Mouse (Mus musculus): ENCODE data around the gene Nkain4.

The Nkain4 gene

GRCm38 (mm10) chr2:180954061-180955047 lies at the start of gene Nkain4:
Gene Nkain4, minus strand, starts transcription at chr2:180954699.
- ChIA-PET POLR2A (interaction anchor here (0.5 to 4.6 kb wide), 42 partner anchors 9 to 771 kb away, joined by 3 to 85 read pairs (median 4); partner anchors contain the start of genes Birc7 (in 3 of the 4), Ythdf1 (in 3 of the 4), Arfgap1 (in 2 of the 4) and Col20a1 (in 1 of the 4)), CTCF (interaction anchor here (0.5 to 4.2 kb wide), 25 partner anchors 9 to 725 kb away, joined by 3 to 45 read pairs (median 4); partner anchors contain the start of genes Ythdf1 (in 2 of the 4), Arfgap1 (in 1 of the 4) and Ppdpf (in 1 of the 4))

GRCm38 (mm10) chr2:180996905-180997304 lies 42.4 kb upstream of the Nkain4 start:
- ChIA-PET POLR2A (interaction anchor here in 1 of 4 experiments (0.7 to 1.8 kb wide), 6 partner anchors 9 to 33 kb away, joined by 3 to 10 read pairs (median 4); partner anchors contain the start of gene Col20a1), CTCF (interaction anchor here (0.6 to 2.8 kb wide), 28 partner anchors 9 to 523 kb away, joined by 3 to 14 read pairs (median 4); partner anchors contain the start of genes Birc7 (in 1 of the 4), Dnajc5 (in 1 of the 4) and Ppdpf (in 1 of the 4))

GRCm38 (mm10) chr2:180996436-180996835 lies 41.9 kb upstream of the Nkain4 start:
- ChIA-PET CTCF (interaction anchor here (0.6 to 2.8 kb wide), 39 partner anchors 8 to 723 kb away, joined by 3 to 14 read pairs (median 3); partner anchors contain the start of genes Birc7 (in 1 of the 4), Cables2 (in 1 of the 4), Col20a1 (in 1 of the 4) and Dnajc5 (in 1 of the 4)), POLR2A (interaction anchor here in 2 of 4 experiments (0.7 to 1.8 kb wide), 7 partner anchors 9 to 47 kb away, joined by 3 to 10 read pairs (median 3); partner anchors contain the start of genes Chrna4 (in 1 of the 2) and Col20a1 (in 1 of the 2))

GRCm38 (mm10) chr2:180995457-180995856 lies 41.0 kb upstream of the Nkain4 start:
- CTCF ChIA-PET = interaction anchor here (1.0 to 2.8 kb wide), 9 partner anchors 9 to 76 kb away, joined by 3 to 13 read pairs (median 5); partner anchors contain the start of genes Birc7 (in 1 of the 4), Col20a1 (in 1 of the 4) and Nkain4 (in 1 of the 4)
- POLR2A ChIA-PET = interaction anchor here in 2 of 4 experiments (1.1 to 1.8 kb wide), 4 partner anchors 8 to 62 kb away, joined by 3 to 10 read pairs (median 4); partner anchors contain the start of gene Col20a1 (in 1 of the 2)

DNA sequence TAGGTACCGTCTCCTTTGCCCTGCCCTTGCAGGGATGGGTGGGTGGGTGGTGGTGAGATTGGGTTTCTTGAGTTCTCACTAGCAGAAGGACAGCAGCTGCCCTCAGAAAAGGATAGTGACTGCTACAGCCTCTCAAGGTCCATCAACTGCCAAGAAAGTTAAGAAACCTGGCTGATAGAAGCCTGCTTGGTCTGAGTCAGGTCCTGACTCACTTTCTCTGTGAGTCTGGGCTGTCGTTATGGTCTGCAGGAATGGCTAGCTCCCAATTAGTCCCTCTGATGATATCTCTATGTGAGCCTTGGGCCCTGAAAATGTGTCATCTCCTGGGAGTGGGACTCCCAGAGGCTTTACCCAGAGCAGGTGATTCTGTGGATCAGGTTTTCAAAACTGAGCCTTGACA lies 39.9 kb upstream of the Nkain4 start:
- POLR2A ChIA-PET = interaction anchor here in 2 of 4 experiments (0.5 to 1.4 kb wide), 2 partner anchors 27 to 101 kb away, joined by 3 read pairs; partner anchors contain the start of gene Arfgap1 (in 1 of the 2)

DNA sequence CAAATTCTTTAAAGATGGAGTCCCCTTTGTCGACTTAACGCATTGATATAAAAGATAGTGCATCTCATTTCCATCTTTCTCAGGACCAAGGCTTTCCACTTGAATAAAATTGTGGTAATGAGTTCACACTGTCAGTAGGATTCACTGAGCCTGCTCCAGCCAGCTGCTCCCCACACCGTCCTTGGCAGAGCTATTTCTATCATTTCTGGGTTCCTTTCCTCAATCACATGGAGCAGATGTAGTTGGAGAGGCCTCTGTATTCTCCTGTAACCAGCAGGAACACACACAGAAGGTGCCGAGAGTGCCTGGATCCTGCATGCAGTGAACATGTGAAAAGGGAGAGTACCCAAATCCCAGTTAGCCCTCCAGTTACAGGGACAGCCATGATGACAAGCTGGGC lies 35.8 kb upstream of the Nkain4 start:
- CTCF ChIA-PET = interaction anchor here in 3 of 4 experiments (0.6 to 1.4 kb wide), 5 partner anchors 27 to 1488 kb away, joined by 3 to 9 read pairs (median 3); no protein-coding TSS in a partner anchor
- POLR2A ChIA-PET = interaction anchor here in 3 of 4 experiments (0.5 to 4.9 kb wide), 12 partner anchors 10 to 753 kb away, joined by 3 to 17 read pairs (median 4); partner anchors contain the start of genes Nkain4 (in 1 of the 3) and Ythdf1 (in 1 of the 3)

More for the DNA sequence above, 39.9 kb upstream of the Nkain4 start:
- CTCF ChIA-PET = interaction anchor here in 2 of 4 experiments (0.8 to 1.5 kb wide), 2 partner anchors 77 to 1079 kb away, joined by 3 read pairs; no protein-coding TSS in a partner anchor

DNA sequence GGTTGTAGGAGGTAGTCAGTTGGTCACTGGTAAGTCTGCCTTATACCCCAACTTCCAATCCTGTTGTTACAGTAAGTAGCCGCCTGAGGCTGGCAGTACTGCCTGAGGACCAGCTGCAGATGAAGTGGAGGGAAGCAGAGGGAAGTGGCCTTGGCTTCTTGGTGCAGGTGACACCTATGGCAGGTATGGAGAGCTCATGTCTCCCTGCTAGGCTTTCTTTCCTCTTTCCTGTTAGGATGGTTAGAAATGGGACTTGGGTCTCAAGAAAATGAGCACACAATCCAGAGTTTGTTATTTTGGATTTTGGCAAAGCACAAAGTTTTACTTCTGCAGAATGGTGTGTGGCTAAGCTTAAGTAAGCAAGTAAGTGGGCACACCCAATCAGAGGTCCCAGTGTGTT lies 34.4 kb upstream of the Nkain4 start:
- CTCF ChIA-PET = interaction anchor here in 3 of 4 experiments (0.7 to 4.7 kb wide), 5 partner anchors 25 to 521 kb away, joined by 3 to 19 read pairs (median 4); no protein-coding TSS in a partner anchor
- POLR2A ChIA-PET = interaction anchor here in 3 of 4 experiments (0.6 to 4.9 kb wide), 10 partner anchors 22 to 429 kb away, joined by 3 to 17 read pairs (median 3); partner anchors contain the start of genes Arfgap1 (in 1 of the 3), Nkain4 (in 1 of the 3) and Ythdf1 (in 1 of the 3)

GRCm38 (mm10) chr2:180988347-180988913 lies 33.9 kb upstream of the Nkain4 start:
- CTCF ChIA-PET = interaction anchor here (0.6 to 4.7 kb wide), 11 partner anchors 8 to 520 kb away, joined by 3 to 19 read pairs (median 4); no protein-coding TSS in a partner anchor
- POLR2A ChIA-PET = interaction anchor here in 3 of 4 experiments (0.6 to 4.9 kb wide), 18 partner anchors 8 to 430 kb away, joined by 3 to 17 read pairs (median 4); partner anchors contain the start of genes Nkain4 (in 2 of the 3), Arfgap1 (in 1 of the 3) and Ythdf1 (in 1 of the 3)

GRCm38 (mm10) chr2:180987432-180988030 lies 33.0 kb upstream of the Nkain4 start:
- CTCF ChIA-PET = interaction anchor here in 2 of 4 experiments (0.9 to 4.7 kb wide), 8 partner anchors 8 to 72 kb away, joined by 3 to 19 read pairs (median 4); no protein-coding TSS in a partner anchor
- POLR2A ChIA-PET = interaction anchor here in 3 of 4 experiments (0.8 to 4.9 kb wide), 16 partner anchors 9 to 297 kb away, joined by 3 to 17 read pairs (median 4); partner anchors contain the start of genes Arfgap1 (in 2 of the 3), Nkain4 (in 2 of the 3) and Ythdf1 (in 1 of the 3)

GRCm38 (mm10) chr2:180987001-180987400 lies 32.5 kb upstream of the Nkain4 start:
- CTCF ChIA-PET = interaction anchor here in 2 of 4 experiments (1.1 to 4.7 kb wide), 7 partner anchors 9 to 72 kb away, joined by 3 to 19 read pairs (median 4); no protein-coding TSS in a partner anchor
- POLR2A ChIA-PET = interaction anchor here in 2 of 4 experiments (0.8 to 4.9 kb wide), 16 partner anchors 9 to 298 kb away, joined by 3 to 17 read pairs (median 4); partner anchors contain the start of genes Nkain4 (in 2 of the 2), Arfgap1 (in 1 of the 2) and Ythdf1 (in 1 of the 2)

GRCm38 (mm10) chr2:180986449-180986848 lies 31.9 kb upstream of the Nkain4 start, which contains the start of gene Col20a1:
Gene Col20a1, plus strand, starts transcription at chr2:180986535.
- POLR2A ChIA-PET = interaction anchor here in 3 of 4 experiments (0.6 to 4.9 kb wide), 13 partner anchors 9 to 95 kb away, joined by 3 to 17 read pairs (median 4); partner anchors contain the start of genes Arfgap1 (in 2 of the 3), Nkain4 (in 1 of the 3) and Ythdf1 (in 1 of the 3)

DNA sequence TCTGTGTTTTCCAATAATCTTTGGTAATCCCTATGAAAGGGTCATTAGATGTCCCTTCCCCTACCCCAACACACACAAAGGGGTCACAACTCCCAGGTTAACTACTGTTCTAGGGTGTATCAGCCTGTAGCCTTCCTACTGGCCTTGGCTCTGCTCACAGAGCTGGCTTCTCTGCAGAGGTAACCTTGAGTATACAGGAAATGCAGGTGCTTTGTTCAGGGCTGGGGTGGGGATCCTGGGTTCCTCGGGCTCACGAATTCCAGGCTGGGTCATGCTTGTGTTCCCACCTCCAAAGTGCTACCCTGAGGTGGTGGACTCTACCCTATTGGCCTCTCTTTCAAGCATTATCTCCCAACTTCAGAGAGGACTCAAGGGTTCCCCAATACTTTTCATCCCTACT lies 31.1 kb upstream of the Nkain4 start:
- ChIA-PET POLR2A (interaction anchor here in 3 of 4 experiments (0.7 to 2.7 kb wide), 6 partner anchors 12 to 96 kb away, joined by 3 to 12 read pairs (median 4); partner anchors contain the start of genes Arfgap1 (in 2 of the 3) and Ythdf1 (in 1 of the 3)), CTCF (interaction anchor here in 3 of 4 experiments (0.6 to 4.7 kb wide), 3 partner anchors 11 to 22 kb away, joined by 3 to 19 read pairs (median 12); no protein-coding TSS in a partner anchor)

More at GRCm38 (mm10) chr2:180986449-180986848, 31.9 kb upstream of the Nkain4 start, which contains the start of gene Col20a1:
- CTCF ChIA-PET = interaction anchor here in 2 of 4 experiments (1.1 to 4.7 kb wide), 4 partner anchors 9 to 23 kb away, joined by 3 to 19 read pairs (median 8); no protein-coding TSS in a partner anchor

- ChIA-PET POLR2A (interaction anchor here in 2 of 4 experiments (1.0 to 4.8 kb wide), 5 partner anchors 9 to 18 kb away, joined by 3 to 23 read pairs (median 5); partner anchors contain the start of gene Arfgap1 (in 1 of the 2)), CTCF (interaction anchor here in 1 of 4 experiments (1.2 to 2.0 kb wide), 2 partner anchors 14 to 17 kb away, joined by 3 to 11 read pairs; partner anchors contain the start of gene Arfgap1)
Measured at GRCm38 (mm10) chr2:180981133-180981532, 26.6 kb upstream of the Nkain4 start.

DNA sequence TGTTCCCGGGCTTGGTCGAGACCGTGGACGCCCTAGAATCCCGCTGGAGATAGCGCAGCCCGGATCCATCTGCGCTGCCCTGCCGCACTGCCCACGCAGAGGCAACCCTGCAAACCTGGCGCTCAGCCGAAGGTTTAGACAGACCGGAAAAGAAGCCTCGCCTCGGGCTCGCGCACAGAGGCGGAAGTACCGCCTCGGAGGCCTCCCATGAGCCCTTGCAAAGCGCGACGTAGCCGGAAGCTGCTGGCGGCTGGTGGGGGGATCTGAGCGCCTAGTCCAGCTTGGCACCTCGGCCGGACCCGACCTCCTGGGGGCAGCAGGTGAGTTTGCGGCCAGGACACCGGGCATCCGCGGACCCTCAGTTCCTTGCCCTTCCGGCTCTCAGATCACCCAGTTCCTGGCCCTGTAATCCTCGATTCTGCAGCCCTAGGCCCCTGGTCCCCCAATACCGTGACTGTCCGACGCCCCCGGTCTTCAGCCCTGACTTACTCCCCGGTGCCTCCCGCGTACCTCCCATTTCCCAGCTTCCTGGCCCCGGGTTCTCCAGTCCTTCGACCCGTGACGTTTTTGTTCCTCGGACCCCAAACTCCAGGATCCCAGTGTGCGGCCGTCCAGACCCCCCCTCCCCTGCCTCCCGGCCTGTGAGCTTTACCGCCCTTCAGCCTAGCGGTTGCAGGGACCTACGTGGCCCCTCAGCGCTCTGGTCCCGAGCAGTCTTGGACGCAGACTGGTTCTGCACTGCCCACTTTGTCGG lies 12.7 kb upstream of the Nkain4 start, which contains the start of gene Arfgap1:
TSS of gene Arfgap1 (plus strand) at position 216 of the 754 bp plus-strand sequence.
- ChIA-PET CTCF (interaction anchor here in 3 of 4 experiments (0.6 to 10.2 kb wide), 11 partner anchors 8 to 831 kb away, joined by 3 to 189 read pairs (median 3); partner anchors contain the start of genes Ythdf1 (in 2 of the 3), Birc7 (in 1 of the 3) and Nkain4 (in 1 of the 3)), POLR2A (interaction anchor here (0.5 to 8.3 kb wide), 43 partner anchors 9 to 709 kb away, joined by 3 to 85 read pairs (median 4); partner anchors contain the start of genes Birc7 (in 3 of the 4), Ythdf1 (in 3 of the 4), Nkain4 (in 2 of the 4) and Col20a1 (in 1 of the 4))
